Mouse (Mus musculus) erythroblast, embryonic 14.5 days (primary cell): Measurements from ENCODE around the gene Col16a1. TPM values are rescaled to one million over a fixed set of nuclear protein-coding genes. Genes with fewer than 3 reads are reported as not detected.

ENCODE experiments used
- H3K27me3 ChIP-seq: 2 replicates; pipeline ENCODE4 v1.6.1; 2012; ENCODE audit warnings: inconsistent platforms; ENCODE audit not compliant: control insufficient read depth
- H3K36me3 ChIP-seq: 2 replicates; pipeline ENCODE4 v1.6.1; 2012; ENCODE audit warnings: mild to moderate bottlenecking, inconsistent platforms; ENCODE audit not compliant: control insufficient read depth
- H3K4me1 ChIP-seq: 2 replicates; pipeline ENCODE4 v1.6.1; 2012; ENCODE audit warnings: inconsistent platforms; ENCODE audit not compliant: control insufficient read depth
- H3K4me3 ChIP-seq: replicated peaks from 2 replicates; pipeline ENCODE3; 2012; ENCODE audit warnings: moderate library complexity, mild to moderate bottlenecking, inconsistent platforms
- H3K9me3 ChIP-seq: 2 replicates; pipeline ENCODE4 v1.6.1; 2012; ENCODE audit warnings: low read length, inconsistent platforms, mixed read lengths; ENCODE audit not compliant: control insufficient read depth
- GATA1 ChIP-seq: IDR thresholded peaks from 2 replicates; pipeline ENCODE4 v1.6.1; 2012; ENCODE audit warnings: low read length, inconsistent platforms, mixed read lengths
- TAL1 ChIP-seq: IDR thresholded peaks from 3 replicates; pipeline ENCODE4 v1.6.1; 2012; ENCODE audit warnings: low read length, inconsistent platforms, mixed read lengths
- polyA plus RNA-seq: library from polyadenylated mRNA; stranded (reverse); fragments of >175 nt; gene quantifications from 2 replicates; pipeline ENCODE4 v1.2.3, GENCODE M21; 2012

The Col16a1 gene
- polyA plus RNA-seq, 1 experiment, result not detected

GRCm38 (mm10) chr4:130036573-130037401, 10.9 kb upstream of the Col16a1 start:
- peaks cover 6% of the 10 kb centered on the region for H3K27me3 ChIP-seq
- no peaks in the 10 kb centered on the region for H3K9me3 ChIP-seq
- no peak overlapping the region for H3K4me3 ChIP-seq
- H3K36me3 ChIP-seq, result no peaks in the 10 kb centered on the region
- no peaks in the 10 kb centered on the region for H3K4me1 ChIP-seq
- TF ChIP-seq TAL1 (no peak), GATA1 (no peak)

DNA sequence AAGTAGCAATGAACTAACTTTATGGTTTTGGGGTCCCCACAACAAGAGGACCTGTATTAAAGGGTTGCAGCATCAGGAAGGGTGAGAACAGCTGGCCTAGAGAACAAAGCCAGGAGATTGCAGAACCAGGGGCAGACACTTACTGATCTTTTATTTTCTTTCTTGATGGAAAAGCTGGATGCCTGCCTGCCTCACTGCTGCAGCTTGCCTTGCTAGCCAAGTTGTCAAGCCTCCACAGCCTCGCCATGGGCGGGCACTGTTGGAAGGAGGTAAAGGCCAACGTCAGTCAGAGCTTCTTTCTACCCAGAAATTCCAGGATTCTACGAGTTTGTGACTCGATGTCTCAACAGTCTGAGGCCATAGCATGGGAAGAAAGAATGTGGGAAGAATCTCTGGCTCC, 8.3 kb upstream of the Col16a1 start:
- Histone ChIP-seq H3K36me3 (no peaks in the 10 kb centered on the region), H3K4me1 (no peaks in the 10 kb centered on the region), H3K9me3 (no peaks in the 10 kb centered on the region), H3K4me3 (no peak overlapping the region), H3K27me3 (peaks cover 2% of the 10 kb centered on the region)
- TF ChIP-seq GATA1 (no peak), TAL1 (no peak)

DNA sequence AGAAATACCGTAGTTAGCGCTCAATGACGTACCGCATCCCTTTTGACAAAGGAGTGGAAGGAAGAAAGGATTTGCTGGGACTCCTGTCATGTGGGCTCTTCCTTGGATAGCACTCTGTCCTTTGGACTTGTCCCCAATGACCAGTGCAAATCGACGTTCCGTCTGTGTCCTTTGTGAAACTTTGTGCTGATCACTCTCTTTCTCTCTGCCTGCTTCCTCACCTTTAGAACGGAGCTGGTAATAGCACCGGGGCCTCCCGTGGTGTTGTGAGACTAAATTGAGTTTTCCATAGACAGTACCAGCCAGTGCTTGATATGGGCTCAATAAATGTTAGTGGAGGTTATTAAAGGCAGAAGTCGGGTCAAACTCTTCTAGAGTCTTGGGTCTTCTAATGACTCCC, 6.6 kb upstream of the Col16a1 start:
- TF ChIP-seq GATA1 (no peak), TAL1 (no peak)
- Histone ChIP-seq H3K4me1 (no peaks in the 10 kb centered on the region), H3K4me3 (no peak overlapping the region), H3K36me3 (no peaks in the 10 kb centered on the region), H3K9me3 (no peaks in the 10 kb centered on the region), H3K27me3 (peaks cover 3% of the 10 kb centered on the region; the same call in 1 of the 2 replicates)

DNA sequence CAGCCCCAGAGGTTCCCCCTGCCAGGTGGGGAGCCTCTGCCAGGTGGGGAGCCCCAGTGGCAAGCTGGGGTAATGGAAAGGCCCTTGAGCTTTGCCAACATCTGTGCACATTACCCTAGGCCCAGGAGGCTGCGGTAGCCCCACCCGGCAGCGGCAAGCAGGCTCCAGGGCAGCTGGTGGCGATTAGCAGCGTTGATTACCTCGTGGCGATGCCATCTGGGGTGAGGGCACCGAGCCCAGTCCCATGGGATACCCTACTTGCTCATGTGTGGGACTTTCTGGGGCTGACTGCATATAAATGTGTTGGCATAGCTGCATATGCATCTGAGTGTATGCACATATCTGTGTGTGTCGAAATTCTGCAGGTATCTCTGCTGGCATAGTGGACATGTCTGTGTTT, 3.4 kb upstream of the Col16a1 start:
- H3K9me3 ChIP-seq, result no peaks in the 10 kb centered on the region
- H3K27me3 ChIP-seq, result peaks cover 15% of the 10 kb centered on the region
- no peaks in the 10 kb centered on the region for H3K4me1 ChIP-seq
- TF ChIP-seq TAL1, result no peak
- no peak for TF ChIP-seq GATA1
- H3K36me3 ChIP-seq, result no peaks in the 10 kb centered on the region
- no peak overlapping the region for H3K4me3 ChIP-seq

DNA sequence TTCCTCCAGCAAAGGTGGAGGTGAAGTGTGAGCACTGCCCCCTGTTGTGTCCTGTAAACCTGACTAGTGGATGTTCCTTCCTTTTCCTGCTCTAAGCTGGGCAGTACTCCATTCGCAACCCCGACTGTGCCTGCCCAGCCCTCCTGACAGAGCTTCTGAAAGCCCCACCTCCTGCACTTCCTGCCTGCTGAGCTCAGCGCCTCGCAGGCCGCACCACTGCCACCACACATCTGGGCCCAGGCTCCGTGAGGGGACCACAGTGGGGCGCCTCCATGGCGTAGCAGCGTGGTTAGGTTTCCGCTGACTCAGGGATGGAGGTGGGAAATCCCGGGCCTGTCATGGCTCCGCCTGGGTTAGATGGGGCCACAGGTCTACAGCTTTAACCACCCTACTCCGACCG, 2.0 kb upstream of the Col16a1 start:
- Histone ChIP-seq H3K4me1 (no peaks in the 10 kb centered on the region), H3K9me3 (no peaks in the 10 kb centered on the region), H3K36me3 (no peaks in the 10 kb centered on the region), H3K27me3 (peaks cover 15% of the 10 kb centered on the region), H3K4me3 (no peak overlapping the region)
- no peak for TF ChIP-seq TAL1
- no peak for TF ChIP-seq GATA1

DNA sequence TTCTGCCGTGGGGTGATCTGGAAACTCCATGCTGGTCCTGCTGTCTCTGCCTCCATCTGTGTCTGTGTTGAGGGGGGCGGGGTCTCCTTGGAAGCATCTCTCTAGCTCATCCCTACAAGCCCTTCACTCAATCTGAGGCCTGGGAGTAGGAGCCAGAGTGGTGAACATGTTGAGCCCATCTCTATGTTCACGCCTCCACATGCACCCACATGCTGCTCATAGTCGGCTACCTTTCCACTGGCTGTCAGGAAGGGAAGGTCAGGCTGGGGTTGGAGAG, 501 bp downstream of the Col16a1 start:
- Histone ChIP-seq H3K9me3 (peaks cover 3% of the 10 kb centered on the region; the same call in 1 of the 2 replicates), H3K27me3 (peaks cover 15% of the 10 kb centered on the region), H3K4me3 (no peak overlapping the region), H3K36me3 (no peaks in the 10 kb centered on the region), H3K4me1 (no peaks in the 10 kb centered on the region)
- TF ChIP-seq GATA1, result no peak
- no peak for TF ChIP-seq TAL1

DNA sequence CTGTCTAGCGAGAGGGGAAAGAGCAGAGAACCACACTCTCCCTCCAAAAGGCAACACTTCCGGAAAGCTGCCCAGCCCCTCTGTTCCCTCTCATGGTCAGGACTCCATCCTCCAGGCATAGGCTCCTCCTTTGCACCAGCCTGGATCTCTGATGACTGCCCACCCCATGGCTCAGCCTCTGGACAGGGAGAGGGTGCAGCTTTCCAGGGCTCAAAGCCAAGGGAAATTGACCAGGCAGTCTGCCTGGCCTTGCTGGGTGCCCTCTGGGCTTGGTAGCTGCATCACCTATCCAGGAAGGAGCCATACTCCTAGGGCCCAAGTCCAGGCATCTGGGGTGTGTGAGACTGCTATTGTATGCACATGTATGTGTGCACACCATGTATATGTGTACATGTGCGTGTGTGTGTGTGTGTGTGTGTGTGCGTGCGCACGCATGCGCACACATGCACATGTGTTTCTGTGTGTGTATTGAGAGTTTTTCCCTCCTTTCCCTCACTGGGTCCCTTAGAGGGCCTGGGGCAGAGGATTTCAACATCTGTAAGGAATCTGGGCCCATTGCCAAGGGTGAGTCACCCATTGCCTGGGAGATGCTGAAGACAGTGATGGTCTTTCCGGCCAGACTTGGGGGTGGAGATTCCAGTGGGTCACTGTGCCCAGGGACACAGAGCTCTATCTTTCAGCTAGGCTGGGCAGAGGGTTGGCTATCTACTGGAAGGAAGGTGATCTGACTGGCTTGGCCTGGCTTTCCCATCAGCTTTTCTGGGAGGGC, 2.6 kb downstream of the Col16a1 start:
- Histone ChIP-seq H3K4me3 (no peak overlapping the region), H3K36me3 (no peaks in the 10 kb centered on the region), H3K9me3 (peaks cover 3% of the 10 kb centered on the region; the same call in 1 of the 2 replicates), H3K4me1 (no peaks in the 10 kb centered on the region), H3K27me3 (peaks cover 15% of the 10 kb centered on the region)
- TF ChIP-seq GATA1, result no peak
- no peak for TF ChIP-seq TAL1

GRCm38 (mm10) chr4:130052283-130052682, 4.6 kb downstream of the Col16a1 start:
- peaks cover 3% of the 10 kb centered on the region; the same call in 1 of the 2 replicates for H3K9me3 ChIP-seq
- H3K36me3 ChIP-seq, result no peaks in the 10 kb centered on the region
- H3K4me3 ChIP-seq, result no peak overlapping the region
- H3K4me1 ChIP-seq, result no peaks in the 10 kb centered on the region
- H3K27me3 ChIP-seq, result peaks cover 10% of the 10 kb centered on the region
- TF ChIP-seq TAL1, result no peak
- TF ChIP-seq GATA1, result no peak

DNA sequence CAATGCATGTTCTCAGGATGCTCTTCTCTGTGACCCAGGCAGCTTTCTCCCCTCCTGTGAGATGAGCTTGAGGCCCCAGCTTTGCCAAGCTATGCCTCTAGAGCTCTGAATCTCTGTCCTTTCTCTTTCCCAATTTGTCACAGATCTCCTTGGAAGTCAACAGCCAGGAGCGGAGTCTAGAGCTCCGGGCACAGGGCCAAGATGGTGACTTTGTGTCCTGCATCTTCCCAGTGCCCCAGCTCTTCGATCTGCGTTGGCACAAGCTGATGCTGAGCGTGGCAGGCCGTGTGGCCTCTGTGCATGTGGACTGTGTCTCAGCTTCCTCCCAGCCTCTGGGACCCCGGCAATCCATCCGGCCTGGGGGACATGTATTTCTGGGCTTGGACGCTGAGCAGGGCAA, 5.5 kb downstream of the Col16a1 start:
- Histone ChIP-seq H3K27me3 (peaks cover 2% of the 10 kb centered on the region), H3K9me3 (peaks cover 3% of the 10 kb centered on the region; the same call in 1 of the 2 replicates), H3K4me3 (no peak overlapping the region), H3K4me1 (no peaks in the 10 kb centered on the region), H3K36me3 (no peaks in the 10 kb centered on the region)
- TF ChIP-seq TAL1, result no peak
